Mouse (Mus musculus) megakaryocyte, embryonic 14.5 days (primary cell): ENCODE results near the gene Usp10.

Source experiments
- FLI1 ChIP-seq: IDR thresholded peaks from 2 replicates; pipeline ENCODE4 v1.6.1; 2012; ENCODE audit warnings: low read length, inconsistent platforms, mixed read lengths
- GATA1 ChIP-seq: IDR thresholded peaks from 3 replicates; pipeline ENCODE4 v1.6.1; 2012; ENCODE audit warnings: mixed read lengths, low read length, inconsistent platforms, borderline replicate concordance

- TF ChIP-seq GATA1 (no peak), FLI1 (no peak)
Measured at GRCm38 (mm10) chr8:119861706-119862389, 48.3 kb upstream of the Usp10 start, which contains the start of gene Klhl36.
